Mouse (Mus musculus): ENCODE measurements around the gene Ophn1. TPM values are rescaled to one million over a fixed set of nuclear protein-coding genes. Genes with fewer than 3 reads are reported as not detected.

Ophn1 gene
- polyA plus RNA-seq, 1 experiment: 42.4 TPM

DNA sequence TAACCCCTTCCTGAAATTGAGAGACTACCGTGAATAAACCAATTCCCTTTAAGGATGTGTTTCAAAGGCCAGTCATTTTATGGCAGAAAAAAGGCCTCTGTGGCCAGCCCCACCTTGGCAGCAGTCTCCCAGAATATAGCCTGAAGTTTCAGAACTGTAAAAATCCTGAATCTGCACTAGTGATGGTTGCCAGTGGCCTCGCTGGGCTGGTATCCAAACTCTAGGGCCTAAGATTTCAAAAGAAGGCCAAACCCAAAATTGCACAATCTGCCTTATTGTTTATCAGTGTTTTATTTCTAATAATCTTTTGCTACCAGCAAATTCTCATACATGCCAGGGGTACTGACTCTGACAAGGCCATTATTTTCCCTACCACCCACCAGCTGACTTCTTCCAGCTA is 34.8 kb downstream of the Ophn1 start:
- H3K4me1 ChIP-seq (ENCODE audit: control insufficient read depth, insufficient read depth, low read length): peaks cover 31% of the 10 kb centered on the region
- no peak overlapping the region for H3K4me3 ChIP-seq (ENCODE audit: insufficient read depth, low read length)
- H3K27ac ChIP-seq (ENCODE audit: insufficient read depth, low read depth, low read length): peak overlapping the region; percentile 33
- no peak for TF ChIP-seq CTCF (IDR thresholded peaks at IDR 0.05; ENCODE audit: low read depth, low read length)
- TF ChIP-seq POLR2A (IDR thresholded peaks at IDR 0.05; ENCODE audit: borderline replicate concordance, low read depth, low read length): no peak

- Histone ChIP-seq H3K27ac (ENCODE audit: insufficient read depth, low read depth, low read length) (no peak overlapping the region), H3K4me3 (ENCODE audit: insufficient read depth, low read length) (no peak overlapping the region), H3K4me1 (ENCODE audit: control insufficient read depth, insufficient read depth, low read length) (peaks cover 5% of the 10 kb centered on the region)
- no peak for TF ChIP-seq POLR2A (IDR thresholded peaks at IDR 0.05; ENCODE audit: borderline replicate concordance, low read depth, low read length)
- no peak for TF ChIP-seq CTCF (IDR thresholded peaks at IDR 0.05; ENCODE audit: low read depth, low read length)
Measured at GRCm38 (mm10) chrX:98850869-98851268, 40.0 kb downstream of the Ophn1 start.

DNA sequence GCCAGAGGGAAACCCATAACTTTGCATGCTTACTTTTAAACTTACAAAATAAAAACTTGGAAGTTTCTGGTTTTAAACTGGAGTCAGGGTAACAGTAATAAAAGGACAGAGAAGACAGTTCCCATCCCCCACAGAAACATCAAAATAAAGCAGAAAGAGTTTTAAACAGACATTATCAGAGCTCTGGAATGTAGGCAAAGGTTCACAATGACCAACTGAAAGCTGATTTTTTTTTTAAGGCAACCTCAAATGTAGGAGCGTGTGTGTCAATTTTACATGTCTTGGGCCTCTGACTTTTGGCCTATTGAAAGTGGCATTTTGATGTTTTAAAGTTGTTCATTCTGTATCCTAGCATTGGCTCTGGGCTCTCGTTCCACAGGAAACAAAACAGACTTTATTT is 49.2 kb downstream of the Ophn1 start:
- Histone ChIP-seq H3K4me3 (ENCODE audit: insufficient read depth, low read length) (no peak overlapping the region), H3K27ac (ENCODE audit: insufficient read depth, low read depth, low read length) (no peak overlapping the region), H3K4me1 (ENCODE audit: control insufficient read depth, insufficient read depth, low read length) (peaks cover 5% of the 10 kb centered on the region)
- no peak for TF ChIP-seq CTCF (IDR thresholded peaks at IDR 0.05; ENCODE audit: low read depth, low read length)

GRCm38 (mm10) chrX:98835989-98836388 is 54.8 kb downstream of the Ophn1 start:
- Histone ChIP-seq H3K4me3 (ENCODE audit: insufficient read depth, low read length) (no peak overlapping the region), H3K4me1 (ENCODE audit: control insufficient read depth, insufficient read depth, low read length) (no peaks in the 10 kb centered on the region), H3K27ac (ENCODE audit: insufficient read depth, low read depth, low read length) (no peak overlapping the region)
- TF ChIP-seq CTCF (IDR thresholded peaks at IDR 0.05; ENCODE audit: low read depth, low read length): no peak
- TF ChIP-seq POLR2A (IDR thresholded peaks at IDR 0.05; ENCODE audit: borderline replicate concordance, low read depth, low read length): no peak

DNA sequence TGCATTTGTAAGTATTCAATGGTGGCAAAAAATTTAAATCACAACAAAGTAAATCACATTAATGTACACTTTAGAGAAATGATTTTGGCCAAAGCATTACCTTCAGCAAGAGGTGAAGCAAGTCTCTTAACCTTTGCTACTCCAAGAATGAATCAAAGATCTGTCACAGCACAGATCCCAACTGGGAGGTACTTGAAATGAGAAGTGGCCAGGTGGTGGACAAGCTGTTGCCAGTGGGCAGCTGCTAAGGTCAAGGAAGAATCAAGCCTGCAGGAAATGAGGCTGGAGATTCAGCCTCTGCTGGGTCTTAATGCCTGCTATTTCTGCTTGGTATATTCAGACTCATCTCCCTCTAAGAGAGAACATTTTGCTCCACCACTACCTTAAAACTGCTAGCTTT is 87.0 kb downstream of the Ophn1 start:
- no peak overlapping the region for H3K4me3 ChIP-seq (ENCODE audit: insufficient read depth, low read length)
- H3K4me1 ChIP-seq (ENCODE audit: control insufficient read depth, insufficient read depth, low read length): no peaks in the 10 kb centered on the region
- no peak overlapping the region for H3K27ac ChIP-seq (ENCODE audit: insufficient read depth, low read depth, low read length)
- TF ChIP-seq POLR2A (IDR thresholded peaks at IDR 0.05; ENCODE audit: borderline replicate concordance, low read depth, low read length) (no peak), CTCF (IDR thresholded peaks at IDR 0.05; ENCODE audit: low read depth, low read length) (no peak)

GRCm38 (mm10) chrX:98774247-98774950 is 116.4 kb downstream of the Ophn1 start:
- Histone ChIP-seq H3K27ac (ENCODE audit: insufficient read depth, low read depth, low read length) (no peak overlapping the region), H3K4me3 (ENCODE audit: insufficient read depth, low read length) (no peak overlapping the region), H3K4me1 (ENCODE audit: control insufficient read depth, insufficient read depth, low read length) (peaks cover 13% of the 10 kb centered on the region)
- TF ChIP-seq POLR2A (IDR thresholded peaks at IDR 0.05; ENCODE audit: borderline replicate concordance, low read depth, low read length): no peak
- no peak for TF ChIP-seq CTCF (IDR thresholded peaks at IDR 0.05; ENCODE audit: low read depth, low read length)

DNA sequence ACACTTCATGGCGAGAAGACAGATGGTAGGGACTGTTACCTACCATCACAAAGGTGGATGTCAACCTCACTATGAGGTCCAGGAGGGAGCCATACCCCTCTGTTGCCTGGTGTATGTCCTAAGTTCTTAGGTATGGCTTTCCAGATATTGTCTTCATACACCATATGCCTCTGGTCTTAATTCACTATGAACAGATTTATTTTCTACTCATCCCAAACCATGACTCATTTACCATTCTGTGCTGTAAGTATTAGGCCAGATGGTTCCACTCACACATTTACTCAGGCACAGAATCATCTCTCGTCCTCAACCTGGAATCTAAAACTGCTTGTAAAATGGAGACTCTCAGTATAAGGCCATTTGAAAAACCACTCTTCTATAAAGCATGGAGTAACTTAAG is 135.7 kb downstream of the Ophn1 start:
- no peak overlapping the region for H3K4me3 ChIP-seq (ENCODE audit: insufficient read depth, low read length)
- no peaks in the 10 kb centered on the region for H3K4me1 ChIP-seq (ENCODE audit: control insufficient read depth, insufficient read depth, low read length)
- no peak for TF ChIP-seq CTCF (IDR thresholded peaks at IDR 0.05; ENCODE audit: low read depth, low read length)
- TF ChIP-seq POLR2A (IDR thresholded peaks at IDR 0.05; ENCODE audit: borderline replicate concordance, low read depth, low read length): no peak
- H3K27ac ChIP-seq (ENCODE audit: insufficient read depth, low read depth, low read length): no peak overlapping the region

GRCm38 (mm10) chrX:98751279-98751817 is 139.5 kb downstream of the Ophn1 start:
- no peak for TF ChIP-seq CTCF (IDR thresholded peaks at IDR 0.05; ENCODE audit: low read depth, low read length)
- no peak for TF ChIP-seq POLR2A (IDR thresholded peaks at IDR 0.05; ENCODE audit: borderline replicate concordance, low read depth, low read length)
- H3K27ac ChIP-seq (ENCODE audit: insufficient read depth, low read depth, low read length): no peak overlapping the region
- H3K4me3 ChIP-seq (ENCODE audit: insufficient read depth, low read length): no peak overlapping the region
- H3K4me1 ChIP-seq (ENCODE audit: control insufficient read depth, insufficient read depth, low read length): no peaks in the 10 kb centered on the region

DNA sequence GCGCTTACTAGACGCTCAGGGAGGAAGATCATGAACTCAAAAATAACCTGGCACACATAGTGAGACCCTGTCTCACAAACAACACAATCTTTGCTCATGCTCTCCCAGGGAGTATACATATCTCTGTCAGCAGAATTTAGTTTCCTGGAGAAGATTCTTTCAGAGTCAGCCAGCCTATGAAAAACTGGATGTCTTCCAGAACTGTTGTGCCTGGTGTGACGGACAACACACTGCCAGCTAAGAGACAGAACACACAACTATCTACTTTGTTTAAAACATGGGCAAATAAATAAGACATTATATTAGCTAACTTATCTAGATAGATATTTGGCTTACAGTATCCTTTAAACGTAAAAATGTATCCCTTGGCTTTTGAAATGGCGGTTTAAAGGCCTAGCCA is 154.1 kb downstream of the Ophn1 start:
- TF ChIP-seq POLR2A (IDR thresholded peaks at IDR 0.05; ENCODE audit: borderline replicate concordance, low read depth, low read length) (no peak), CTCF (IDR thresholded peaks at IDR 0.05; ENCODE audit: low read depth, low read length) (no peak)
- no peaks in the 10 kb centered on the region for H3K4me1 ChIP-seq (ENCODE audit: control insufficient read depth, insufficient read depth, low read length)
- H3K4me3 ChIP-seq (ENCODE audit: insufficient read depth, low read length): no peak overlapping the region
- H3K27ac ChIP-seq (ENCODE audit: insufficient read depth, low read depth, low read length): no peak overlapping the region

- Histone ChIP-seq H3K4me1 (ENCODE audit: control insufficient read depth, insufficient read depth, low read length) (peaks cover 4% of the 10 kb centered on the region; the same call in 1 of the 2 replicates), H3K27ac (ENCODE audit: insufficient read depth, low read depth, low read length) (no peak overlapping the region), H3K4me3 (ENCODE audit: insufficient read depth, low read length) (no peak overlapping the region)
- TF ChIP-seq CTCF (IDR thresholded peaks at IDR 0.05; ENCODE audit: low read depth, low read length): no peak
- TF ChIP-seq POLR2A (IDR thresholded peaks at IDR 0.05; ENCODE audit: borderline replicate concordance, low read depth, low read length): no peak
Measured at GRCm38 (mm10) chrX:98722991-98723390, 167.8 kb downstream of the Ophn1 start.
